Mouse (Mus musculus): ENCODE measurements around the gene 3110082I17Rik.

DNA sequence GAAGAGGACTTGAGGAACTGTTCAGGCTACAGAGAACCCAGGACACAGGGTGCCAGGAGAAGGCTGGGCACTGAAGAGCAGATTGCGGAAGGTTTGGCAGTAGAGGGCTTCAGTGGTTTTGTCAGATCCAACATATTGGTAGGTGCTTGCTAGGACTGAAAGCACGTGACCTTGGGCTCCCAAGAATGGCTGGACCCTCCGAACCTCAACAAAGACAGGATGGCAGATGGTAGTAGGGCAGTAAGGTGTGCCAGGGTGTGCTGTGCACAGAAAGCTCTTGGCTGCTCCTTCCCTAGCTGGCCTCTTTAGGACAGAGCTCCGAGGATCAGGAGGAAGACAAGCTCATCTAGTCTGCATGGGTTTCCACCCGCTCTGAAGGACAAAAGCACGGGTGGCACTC is 49.2 kb downstream of the 3110082I17Rik start:
- TF ChIP-seq POLR2A (IDR thresholded peaks at IDR 0.05; ENCODE audit: borderline replicate concordance, insufficient read depth, low read length) (no peak), CTCF (IDR thresholded peaks at IDR 0.05; ENCODE audit: borderline replicate concordance, insufficient read depth, low read depth, low read length) (no peak)
